Mouse (Mus musculus) adrenal gland, postnatal 10 days (tissue): Measurements from ENCODE around the gene Gsg1l. TPM values are rescaled to one million over a fixed set of nuclear protein-coding genes. Genes with fewer than 3 reads are reported as not detected.
A peak's percentile ranks its signal among the peaks of the same experiment; 100 is the strongest.

Experiments
- DNase-seq: peaks from one replicate; pipeline ENCODE4 v3.0.0; 2021; ENCODE audit warnings: mixed read lengths
- total RNA-seq, 2 experiments: library from RNA; stranded (reverse); gene quantifications; 2 replicates each; pipeline ENCODE4 v1.2.3; 2021

The Gsg1l gene
- total RNA-seq, 2 experiments from 2014 or later: 7.2 to 8.7 TPM

GRCm38 (mm10) chr7:126031598-126032364 is 50.4 kb downstream of the Gsg1l start:
- DNase-seq: peak; percentile 38

- DNase-seq: peak; percentile 47
Observed at GRCm38 (mm10) chr7:126027410-126027809, 54.8 kb downstream of the Gsg1l start.

GRCm38 (mm10) chr7:126026600-126026999 is 55.6 kb downstream of the Gsg1l start:
- DNase-seq: peak; percentile 26

GRCm38 (mm10) chr7:126019966-126020365 is 62.2 kb downstream of the Gsg1l start:
- no peak for DNase-seq

GRCm38 (mm10) chr7:126019321-126019720 is 62.9 kb downstream of the Gsg1l start:
- no peak for DNase-seq

- DNase-seq: no peak
Observed at GRCm38 (mm10) chr7:126017455-126017854, 64.8 kb downstream of the Gsg1l start.

- no peak for DNase-seq
Observed at GRCm38 (mm10) chr7:126012325-126013021, 69.7 kb downstream of the Gsg1l start.

GRCm38 (mm10) chr7:126008789-126009148 is 73.4 kb downstream of the Gsg1l start:
- DNase-seq: no peak

- no peak for DNase-seq
Observed at GRCm38 (mm10) chr7:126008139-126008788, 73.9 kb downstream of the Gsg1l start.

- DNase-seq: no peak
Observed at GRCm38 (mm10) chr7:126007132-126007910, 74.9 kb downstream of the Gsg1l start.

- no peak for DNase-seq
Observed at GRCm38 (mm10) chr7:126005274-126005673, 76.9 kb downstream of the Gsg1l start.

GRCm38 (mm10) chr7:126001683-126002082 is 80.5 kb downstream of the Gsg1l start:
- no peak for DNase-seq

- DNase-seq: no peak
Observed at GRCm38 (mm10) chr7:125999921-126000320, 82.3 kb downstream of the Gsg1l start.

GRCm38 (mm10) chr7:125996151-125996550 is 86.1 kb downstream of the Gsg1l start:
- no peak for DNase-seq

GRCm38 (mm10) chr7:125992356-125992891 is 89.8 kb downstream of the Gsg1l start:
- DNase-seq: no peak

- no peak for DNase-seq
Observed at GRCm38 (mm10) chr7:125991846-125992245, 90.4 kb downstream of the Gsg1l start.

- DNase-seq: no peak
Observed at GRCm38 (mm10) chr7:125989969-125990368, 92.2 kb downstream of the Gsg1l start.

GRCm38 (mm10) chr7:125989489-125989888 is 92.7 kb downstream of the Gsg1l start:
- DNase-seq: no peak

- DNase-seq: peak; percentile 64
Observed at GRCm38 (mm10) chr7:125988326-125988725, 93.9 kb downstream of the Gsg1l start.

GRCm38 (mm10) chr7:125987117-125987516 is 95.1 kb downstream of the Gsg1l start:
- no peak for DNase-seq

- DNase-seq: peak; percentile 46
Observed at GRCm38 (mm10) chr7:125985565-125985964, 96.6 kb downstream of the Gsg1l start.
